Mouse (Mus musculus): ENCODE results near the gene Best3. TPM values are rescaled to one million over a fixed set of nuclear protein-coding genes. Genes with fewer than 3 reads are reported as not detected.

Gene Best3
- total RNA-seq (2014; rRNA removed; ENCODE audit: low replicate concordance) = 1.1 and 1.3 TPM in 2 replicates
- polyA plus RNA-seq (2015; fragmentation: Nextera tagmentation; extraction: Ambion mirVana) = 0.57 and 0.62 TPM in 2 replicates

DNA sequence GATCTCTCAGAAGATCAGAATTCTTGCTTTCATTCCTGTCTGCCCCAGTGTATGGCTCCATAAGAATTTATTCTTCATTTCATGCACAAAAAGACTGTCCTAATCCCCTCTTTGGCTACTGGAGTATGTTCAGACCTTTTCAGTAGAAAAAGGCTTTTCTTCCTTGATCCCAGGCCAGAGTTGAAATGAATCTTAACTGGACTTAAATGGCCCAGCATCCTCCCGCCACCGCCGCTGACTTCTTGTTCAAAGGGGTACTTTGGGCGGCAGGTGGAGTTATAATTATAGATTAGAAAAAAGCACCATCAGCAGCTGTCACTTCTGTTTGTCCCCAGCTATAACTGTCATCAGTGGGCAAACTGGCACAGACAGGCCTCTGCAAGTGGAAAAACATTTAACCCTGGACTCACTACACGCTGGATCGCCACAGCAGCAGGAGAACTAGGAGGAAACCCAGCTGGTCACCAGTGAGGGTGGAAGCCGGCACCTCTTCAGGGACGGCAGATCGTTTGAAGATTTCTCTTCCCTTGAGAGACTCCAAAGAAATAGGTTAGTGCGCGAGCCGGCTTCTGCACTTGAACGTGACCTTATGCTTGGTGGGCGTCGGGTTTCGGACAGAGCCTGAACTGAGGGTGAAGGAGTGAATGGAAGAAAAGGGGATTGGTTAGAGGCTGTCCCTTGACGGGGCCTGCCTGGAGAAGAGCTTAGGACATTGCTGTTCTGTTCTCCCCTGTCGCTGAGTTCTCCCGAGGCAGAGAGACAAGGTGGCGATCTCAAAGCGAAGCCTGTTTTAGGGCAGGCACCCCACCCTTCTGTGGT lies at the start of gene Best3:
TSS of gene Best3 (plus strand) at position 51 of the 819 bp plus-strand sequence.
- H3K4me2 ChIP-seq (ENCODE audit: low read depth, low read length) = peak within 1 kb of the TSS; percentile 47
- ATAC-seq (ENCODE audit: insufficient read depth, low read depth) (peak; percentile 49; the same call in 1 of the 2 replicates), DNase-seq (ENCODE audit: low spot score) (no peak)
- no peaks in the 10 kb centered on the region for H3K36me3 ChIP-seq (replicated peaks; ENCODE audit: control insufficient read depth, insufficient read depth, low read length)
- no peaks in the 10 kb centered on the region for H3K9me3 ChIP-seq (replicated peaks; ENCODE audit: control insufficient read depth, low read length)
- 39% methylated on average over 21 of the region's 21 CpGs for WGBS
- TF ChIP-seq EP300 (IDR thresholded peaks at IDR 0.05; ENCODE audit: low read depth) = no peak
- TF ChIP-seq CTCF (IDR thresholded peaks at IDR 0.05; ENCODE audit: low read depth) = no peak
- H3K4me1 ChIP-seq (ENCODE audit: control insufficient read depth, insufficient read depth) = no peaks in the 10 kb centered on the region
- peak within 1 kb of the TSS; percentile 55 for H3K27ac ChIP-seq (ENCODE audit: low read depth)
- no peaks in the 10 kb centered on the region for H3K27me3 ChIP-seq (ENCODE audit: control insufficient read depth, insufficient read depth, low read length)
- no peak within 1 kb of the TSS; the same call in 1 of the 2 replicates for H3K9ac ChIP-seq (replicated peaks; ENCODE audit: low read depth, low read length)
- H3K4me3 ChIP-seq (ENCODE audit: low read depth, low read length) = peak within 1 kb of the TSS; percentile 31

DNA sequence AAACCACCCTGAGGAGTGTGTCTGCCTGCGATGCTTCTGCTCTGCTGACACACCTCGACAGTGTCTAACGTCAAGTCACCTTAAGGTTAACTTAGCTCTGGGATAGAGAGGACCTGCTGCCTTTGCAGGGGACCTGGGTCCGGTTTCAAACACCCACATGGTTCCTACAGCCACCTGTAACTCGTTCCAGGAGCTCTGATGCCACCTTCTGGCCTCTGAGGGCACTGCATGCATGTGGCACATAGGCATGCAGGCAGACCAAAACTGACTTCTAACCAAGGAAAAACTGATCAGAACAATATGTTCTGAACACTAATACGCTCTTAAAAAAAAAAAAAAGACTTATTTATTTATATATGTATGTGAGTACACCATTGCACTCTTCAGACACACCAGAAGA lies 43.1 kb upstream of the Best3 start:
- Histone ChIP-seq H3K27me3 (ENCODE audit: control insufficient read depth, insufficient read depth, low read length) (no peaks in the 10 kb centered on the region), H3K9ac (replicated peaks; ENCODE audit: low read depth, low read length) (no peak overlapping the region), H3K27ac (ENCODE audit: low read depth) (no peak overlapping the region), H3K36me3 (replicated peaks; ENCODE audit: control insufficient read depth, insufficient read depth, low read length) (peaks cover 22% of the 10 kb centered on the region), H3K4me2 (ENCODE audit: low read depth, low read length) (no peak overlapping the region), H3K4me1 (ENCODE audit: control insufficient read depth, insufficient read depth) (peaks cover 27% of the 10 kb centered on the region; the same call in 1 of the 2 replicates), H3K9me3 (replicated peaks; ENCODE audit: control insufficient read depth, low read length) (no peaks in the 10 kb centered on the region), H3K4me3 (ENCODE audit: low read depth, low read length) (no peak overlapping the region)
- DNase-seq (ENCODE audit: low spot score) = no peak
- 96% methylated on average over 6 of the region's 6 CpGs for WGBS
- ATAC-seq (ENCODE audit: insufficient read depth, low read depth) = no peak
- TF ChIP-seq EP300 (IDR thresholded peaks at IDR 0.05; ENCODE audit: low read depth) (no peak), CTCF (IDR thresholded peaks at IDR 0.05; ENCODE audit: low read depth) (peak; percentile 31; the same call in 1 of the 2 replicates)

DNA sequence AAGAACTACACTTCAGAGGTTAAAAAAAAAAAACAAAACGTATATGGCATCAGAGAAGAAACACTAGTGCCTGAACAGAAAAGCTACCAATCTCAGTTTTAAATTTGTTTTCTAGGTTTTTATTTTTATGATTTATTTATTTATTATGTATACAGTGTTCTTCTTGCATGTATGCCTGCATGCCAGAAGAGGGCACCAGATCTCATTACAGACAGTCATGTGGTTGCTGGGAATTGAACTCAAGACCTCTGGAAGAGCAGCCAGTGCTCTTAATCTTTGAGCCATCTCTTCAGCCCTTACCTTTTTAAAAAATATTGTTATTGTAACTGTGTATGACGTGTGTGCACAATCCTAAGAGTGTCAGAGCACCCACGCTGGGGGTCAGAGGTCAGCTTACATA lies 42.0 kb upstream of the Best3 start:
- Histone ChIP-seq H3K9me3 (replicated peaks; ENCODE audit: control insufficient read depth, low read length) (no peaks in the 10 kb centered on the region), H3K4me1 (ENCODE audit: control insufficient read depth, insufficient read depth) (peaks cover 33% of the 10 kb centered on the region), H3K27ac (ENCODE audit: low read depth) (peak overlapping the region; percentile 90), H3K4me3 (ENCODE audit: low read depth, low read length) (no peak overlapping the region), H3K36me3 (replicated peaks; ENCODE audit: control insufficient read depth, insufficient read depth, low read length) (peaks cover 11% of the 10 kb centered on the region), H3K9ac (replicated peaks; ENCODE audit: low read depth, low read length) (no peak overlapping the region), H3K4me2 (ENCODE audit: low read depth, low read length) (no peak overlapping the region), H3K27me3 (ENCODE audit: control insufficient read depth, insufficient read depth, low read length) (no peaks in the 10 kb centered on the region)
- 89% methylated on average over 3 of the region's 3 CpGs for WGBS
- DNase-seq (ENCODE audit: low spot score) (no peak), ATAC-seq (ENCODE audit: insufficient read depth, low read depth) (no peak)
- TF ChIP-seq CTCF (IDR thresholded peaks at IDR 0.05; ENCODE audit: low read depth) = peak; percentile 47
- TF ChIP-seq EP300 (IDR thresholded peaks at IDR 0.05; ENCODE audit: low read depth) = no peak

DNA sequence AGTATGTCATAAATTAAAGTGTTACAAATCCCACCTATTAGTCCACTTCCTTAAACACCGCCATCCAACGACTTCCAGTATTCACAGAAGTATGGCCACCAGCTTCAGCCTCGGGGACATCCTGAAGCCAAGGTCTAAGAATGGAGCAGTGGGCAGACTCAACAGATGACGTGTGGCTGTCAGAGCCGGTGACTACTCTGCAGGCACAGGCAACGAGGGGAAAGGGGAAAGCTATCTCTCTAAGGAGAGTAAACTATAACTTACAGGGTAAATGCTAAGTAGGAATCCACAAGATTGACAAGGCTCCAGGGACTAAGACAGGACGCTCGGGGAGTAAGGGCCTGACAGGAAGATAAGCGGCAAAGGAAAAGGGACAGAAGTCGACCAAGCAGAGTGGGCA lies 41.2 kb upstream of the Best3 start:
- H3K4me1 ChIP-seq (ENCODE audit: control insufficient read depth, insufficient read depth) = peaks cover 33% of the 10 kb centered on the region
- H3K27me3 ChIP-seq (ENCODE audit: control insufficient read depth, insufficient read depth, low read length) = no peaks in the 10 kb centered on the region
- ATAC-seq (ENCODE audit: insufficient read depth, low read depth) (peak; percentile 50), DNase-seq (ENCODE audit: low spot score) (peak; percentile 44)
- H3K4me2 ChIP-seq (ENCODE audit: low read depth, low read length) = peak overlapping the region; percentile 37
- 22% methylated on average over 10 of the region's 10 CpGs for WGBS
- peaks cover 9% of the 10 kb centered on the region; the same call in 1 of the 2 replicates for H3K36me3 ChIP-seq (replicated peaks; ENCODE audit: control insufficient read depth, insufficient read depth, low read length)
- peak overlapping the region; percentile 38; the same call in 1 of the 2 replicates for H3K9ac ChIP-seq (replicated peaks; ENCODE audit: low read depth, low read length)
- TF ChIP-seq EP300 (IDR thresholded peaks at IDR 0.05; ENCODE audit: low read depth) = no peak
- no peak for TF ChIP-seq CTCF (IDR thresholded peaks at IDR 0.05; ENCODE audit: low read depth)
- no peak overlapping the region for H3K4me3 ChIP-seq (ENCODE audit: low read depth, low read length)
- no peaks in the 10 kb centered on the region for H3K9me3 ChIP-seq (replicated peaks; ENCODE audit: control insufficient read depth, low read length)
- H3K27ac ChIP-seq (ENCODE audit: low read depth) = peak overlapping the region; percentile 90

DNA sequence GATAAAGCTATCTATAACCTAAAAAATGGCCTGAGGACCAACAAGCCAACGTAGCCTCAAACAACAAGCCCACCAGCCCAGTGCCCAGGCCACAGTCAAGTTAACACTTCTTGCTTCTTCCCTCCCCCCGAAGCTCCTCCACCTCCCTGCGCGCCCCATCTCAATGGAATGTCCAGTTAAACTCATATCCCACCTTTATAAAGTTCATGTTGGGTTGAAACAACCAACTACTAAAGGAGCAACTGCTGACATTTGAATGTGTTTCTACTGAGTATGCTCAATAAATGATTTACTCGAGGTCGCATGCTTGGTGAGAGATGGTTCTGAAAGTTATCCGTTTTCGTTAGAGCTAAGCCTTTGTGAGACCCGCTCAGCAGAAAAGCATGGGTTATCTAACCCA lies 37.7 kb upstream of the Best3 start:
- H3K9me3 ChIP-seq (replicated peaks; ENCODE audit: control insufficient read depth, low read length) = no peaks in the 10 kb centered on the region
- 77% methylated on average over 9 of the region's 9 CpGs for WGBS
- TF ChIP-seq EP300 (IDR thresholded peaks at IDR 0.05; ENCODE audit: low read depth) (no peak), CTCF (IDR thresholded peaks at IDR 0.05; ENCODE audit: low read depth) (no peak)
- DNase-seq (ENCODE audit: low spot score) (no peak), ATAC-seq (ENCODE audit: insufficient read depth, low read depth) (no peak)
- H3K4me1 ChIP-seq (ENCODE audit: control insufficient read depth, insufficient read depth) = peaks cover 38% of the 10 kb centered on the region
- H3K36me3 ChIP-seq (replicated peaks; ENCODE audit: control insufficient read depth, insufficient read depth, low read length) = no peaks in the 10 kb centered on the region
- H3K9ac ChIP-seq (replicated peaks; ENCODE audit: low read depth, low read length) = peak overlapping the region; percentile 78
- H3K4me3 ChIP-seq (ENCODE audit: low read depth, low read length) = peak overlapping the region; percentile 89
- no peak overlapping the region for H3K27ac ChIP-seq (ENCODE audit: low read depth)
- no peaks in the 10 kb centered on the region for H3K27me3 ChIP-seq (ENCODE audit: control insufficient read depth, insufficient read depth, low read length)
- peak overlapping the region; percentile 90 for H3K4me2 ChIP-seq (ENCODE audit: low read depth, low read length)
